Comparison of ENCODE assay signal across 32 mouse cellular contexts in the genomic region with DNA sequence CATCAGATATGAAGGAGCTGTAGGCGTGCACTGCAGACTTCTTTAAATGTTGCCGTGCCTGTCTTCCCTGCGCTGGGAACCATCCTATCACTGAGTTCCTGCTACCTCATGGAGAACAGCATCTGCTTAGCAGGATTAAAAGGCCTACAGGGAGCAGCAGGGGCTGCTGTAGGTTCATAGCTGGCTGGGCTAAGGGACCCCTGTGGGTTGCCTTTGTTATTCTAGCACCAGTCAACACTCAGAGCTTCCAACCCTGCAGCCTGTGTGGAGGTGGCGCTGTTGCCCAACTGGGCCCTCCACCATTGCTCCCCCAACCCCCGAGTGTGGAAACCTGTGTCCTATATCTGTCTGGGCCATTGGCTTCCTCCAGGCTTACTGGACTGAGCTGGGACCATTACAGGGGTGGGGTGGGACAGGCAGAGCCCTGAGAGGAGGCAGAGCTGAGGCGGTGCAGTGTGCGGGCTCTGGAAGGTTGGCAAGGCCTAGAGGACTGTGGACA. TPM values are rescaled to one million over a fixed set of nuclear protein-coding genes. Genes with fewer than 3 reads are reported as not detected.
DNase-seq lines count a peak whose midpoint lies in the region; ATAC-seq and TF ChIP-seq lines count a peak whose summit lies in the region.
"Had no signal": no experiment of that assay in that cellular context is flagged by ENCODE, and none has a peak within 500 bp of the region (broad histone marks: within the 10 kb centered on the region; RNA-seq: fewer than 3 reads in every experiment).

No protein-coding gene starts in this region.

- no peak overlapping the region for H3K4me3 ChIP-seq in hindbrain, postnatal 0 days (ENCODE audit: low read length)
- H3K4me3 ChIP-seq in hindbrain, embryonic 13.5 days: no peak overlapping the region
- no peak overlapping the region for H3K4me3 ChIP-seq in E14TG2a.4 (replicated peaks; ENCODE audit: low read length)
- H3K4me3 ChIP-seq in stomach, embryonic 16.5 days (replicated peaks; ENCODE audit: low read length): peak overlapping the region; percentile 13
- H3K4me3 ChIP-seq: forebrain, embryonic 12.5 days; hindbrain, embryonic 10.5 days; intestine, embryonic 15.5 days; liver, embryonic 13.5 days; midbrain, embryonic 13.5 days had no signal

- no peaks in the 10 kb centered on the region for H3K27me3 ChIP-seq in hindbrain, postnatal 0 days (ENCODE audit: insufficient read depth, low read length)
- H3K27me3 ChIP-seq in hindbrain, embryonic 13.5 days: 0 out of 2 replicates have a peak, but pooled peaks cover 2% of the 10 kb centered on the region
- H3K27me3 ChIP-seq in E14TG2a.4 (ENCODE audit: insufficient read depth, low read length): peaks cover 50% of the 10 kb centered on the region
- no peaks in the 10 kb centered on the region for H3K27me3 ChIP-seq in stomach, embryonic 16.5 days (ENCODE audit: control insufficient read depth, insufficient read depth, low read length)
- H3K27me3 ChIP-seq: forebrain, embryonic 12.5 days; intestine, embryonic 15.5 days; liver, embryonic 13.5 days; midbrain, embryonic 13.5 days had no signal

- no peaks in the 10 kb centered on the region for H3K9me3 ChIP-seq in hindbrain, postnatal 0 days (ENCODE audit: low read length)
- H3K9me3 ChIP-seq in hindbrain, embryonic 13.5 days: no peaks in the 10 kb centered on the region
- H3K9me3 ChIP-seq in E14TG2a.4 (ENCODE audit: low read length): peaks cover 6% of the 10 kb centered on the region; the same call in 1 of the 2 replicates
- H3K9me3 ChIP-seq in stomach, embryonic 16.5 days (replicated peaks; ENCODE audit: control insufficient read depth, low read length): no peaks in the 10 kb centered on the region
- H3K9me3 ChIP-seq: forebrain, embryonic 12.5 days; hindbrain, embryonic 10.5 days; intestine, embryonic 15.5 days; liver, embryonic 13.5 days; midbrain, embryonic 13.5 days had no signal

- H3K27ac ChIP-seq in hindbrain, postnatal 0 days: no peak overlapping the region
- no peak overlapping the region for H3K27ac ChIP-seq in hindbrain, embryonic 13.5 days
- no peak overlapping the region for H3K27ac ChIP-seq in stomach, embryonic 16.5 days (ENCODE audit: low read length)
- H3K27ac ChIP-seq: forebrain, embryonic 12.5 days; hindbrain, embryonic 10.5 days; intestine, embryonic 15.5 days; liver, embryonic 13.5 days; midbrain, embryonic 13.5 days had no signal

- no peaks in the 10 kb centered on the region for H3K36me3 ChIP-seq in hindbrain, postnatal 0 days (ENCODE audit: insufficient read depth, low read length)
- H3K36me3 ChIP-seq in hindbrain, embryonic 13.5 days: no peaks in the 10 kb centered on the region
- no peaks in the 10 kb centered on the region for H3K36me3 ChIP-seq in E14TG2a.4 (ENCODE audit: insufficient read depth, low read length)
- H3K36me3 ChIP-seq in stomach, embryonic 16.5 days (ENCODE audit: control insufficient read depth, insufficient read depth, low read length): no peaks in the 10 kb centered on the region
- H3K36me3 ChIP-seq: forebrain, embryonic 12.5 days; hindbrain, embryonic 10.5 days; intestine, embryonic 15.5 days; liver, embryonic 13.5 days; midbrain, embryonic 13.5 days had no signal

- H3K4me1 ChIP-seq in hindbrain, postnatal 0 days (ENCODE audit: insufficient read depth, low read length): no peaks in the 10 kb centered on the region
- H3K4me1 ChIP-seq in hindbrain, embryonic 13.5 days (replicated peaks): no peaks in the 10 kb centered on the region
- H3K4me1 ChIP-seq in E14TG2a.4 (replicated peaks; ENCODE audit: low read depth, low read length): peaks cover 36% of the 10 kb centered on the region
- H3K4me1 ChIP-seq in stomach, embryonic 16.5 days (ENCODE audit: control insufficient read depth, insufficient read depth, low read length): no peaks in the 10 kb centered on the region
- H3K4me1 ChIP-seq: forebrain, embryonic 12.5 days; hindbrain, embryonic 10.5 days; intestine, embryonic 15.5 days; liver, embryonic 13.5 days; midbrain, embryonic 13.5 days had no signal

- whole genome bisulfite sequencing in hindbrain, postnatal 0 days: 53% methylated on average over 7 of the region's 7 CpGs
- WGBS in hindbrain, embryonic 13.5 days: 44% methylated on average over 7 of the region's 7 CpGs
- 62% methylated on average over 7 of the region's 7 CpGs for WGBS in stomach, embryonic 16.5 days

- DNase-seq in hindbrain, postnatal 0 days (ENCODE audit: low spot score): no peak
- DNase-seq in WW6 (ENCODE audit: low read depth, low spot score) (peak; percentile 43), adipocyte (ENCODE audit: low spot score) (no peak)
- no peak for DNase-seq in kidney, postnatal 25 days
- DNase-seq: adrenal gland, postnatal 14 days; cerebellum, adult 11 months; cerebellum, adult 9-10 months; forebrain, postnatal 0 days; gastrocnemius, postnatal 10 days; heart, postnatal 14 days; kidney, adult 2 months; kidney, postnatal 4 days; layer of hippocampus, postnatal 36 days; liver, embryonic 13.5 days; lung, adult 18-20 months; lung, postnatal 4 days had no signal

- ATAC-seq in hindbrain, postnatal 0 days: no peak
- no peak for ATAC-seq in hindbrain, embryonic 13.5 days (ENCODE audit: low FRiP score)
- ATAC-seq in stomach, embryonic 16.5 days (ENCODE audit: insufficient read depth, low FRiP score): no peak
- ATAC-seq: forebrain, postnatal 0 days; hindbrain, embryonic 16.5 days; intestine, embryonic 15.5 days; lung, postnatal 0 days; midbrain, embryonic 13.5 days had no signal

- H3K4me2 ChIP-seq in hindbrain, postnatal 0 days (ENCODE audit: low read depth, low read length): no peak overlapping the region
- H3K4me2 ChIP-seq in hindbrain, embryonic 13.5 days: no peak overlapping the region
- H3K4me2 ChIP-seq in stomach, embryonic 16.5 days (ENCODE audit: low read depth, low read length): peak overlapping the region; percentile 33; the same call in 1 of the 2 replicates
- H3K4me2 ChIP-seq: forebrain, embryonic 12.5 days; intestine, embryonic 15.5 days; liver, embryonic 13.5 days; midbrain, embryonic 13.5 days had no signal

- H3K9ac ChIP-seq in hindbrain, postnatal 0 days (replicated peaks; ENCODE audit: low read length): no peak overlapping the region
- no peak overlapping the region for H3K9ac ChIP-seq in hindbrain, embryonic 13.5 days
- no peak overlapping the region for H3K9ac ChIP-seq in stomach, embryonic 16.5 days (ENCODE audit: low read length)
- H3K9ac ChIP-seq: forebrain, embryonic 12.5 days; forebrain, postnatal 0 days; intestine, embryonic 15.5 days; liver, embryonic 13.5 days; midbrain, embryonic 13.5 days had no signal

- 0 out of 2 replicates have a peak, but pooled peaks have one; percentile 25 for TF ChIP-seq CTCF in hindbrain, postnatal 0 days (IDR thresholded peaks at IDR 0.05; ENCODE audit: low read depth)
- TF ChIP-seq CTCF in E14TG2a.4 (conservative IDR thresholded peaks at IDR 0.05; ENCODE audit: low read length): peak; percentile 13; the same call in 1 of the 2 replicates

RNA-seq across cellular contexts. Expression of gene Krtdap, which starts 10.6 kb away (rescaled TPM):
- total RNA-seq in hindbrain, postnatal 0 days (2014; rRNA removed): not detected in 2 replicates
- polyA plus RNA-seq in hindbrain, postnatal 0 days (2015; fragmentation: Nextera tagmentation; extraction: Ambion mirVana): 0.66 and 1.8 TPM in 2 replicates
- polyA plus RNA-seq in hindbrain, embryonic 13.5 days (2015; fragmentation: Nextera tagmentation; extraction: Ambion mirVana): 1.1 TPM in 1 of 2 replicates, not detected in the other
- 767 and 1,136 TPM in 2 replicates for polyA plus RNA-seq in stomach, embryonic 16.5 days (2015; fragmentation: Nextera tagmentation; extraction: Ambion mirVana)
- total RNA-seq: forebrain, postnatal 0 days; heart, postnatal 14 days; layer of hippocampus, adult 8-10 months; layer of hippocampus, postnatal 36 days; left cerebral cortex, postnatal 25 days; megakaryocyte-erythroid progenitor cell, adult 5-6 weeks had no signal
- polyA plus RNA-seq: forebrain, embryonic 12.5 days; heart, embryonic 14.5 days; hindbrain, embryonic 10.5 days; kidney, adult 2 months; midbrain, embryonic 13.5 days; neural tube, embryonic 11.5 days had no signal

RNA-seq across cellular contexts. Expression of gene Dmkn, which starts 13.6 kb away (rescaled TPM):
- 1.4 and 2.1 TPM in 2 replicates for total RNA-seq in hindbrain, postnatal 0 days (2014; rRNA removed)
- 3.9 and 5.8 TPM in 2 replicates for polyA plus RNA-seq in hindbrain, postnatal 0 days (2015; fragmentation: Nextera tagmentation; extraction: Ambion mirVana)
- polyA plus RNA-seq in hindbrain, embryonic 13.5 days (2015; fragmentation: Nextera tagmentation; extraction: Ambion mirVana): 0.52 and 0.70 TPM in 2 replicates
- 391 and 628 TPM in 2 replicates for polyA plus RNA-seq in stomach, embryonic 16.5 days (2015; fragmentation: Nextera tagmentation; extraction: Ambion mirVana)
- total RNA-seq: megakaryocyte-erythroid progenitor cell, adult 5-6 weeks had no signal
- polyA plus RNA-seq: forebrain, embryonic 12.5 days; liver, embryonic 13.5 days; neural tube, embryonic 11.5 days had no signal

RNA-seq across cellular contexts. Expression of gene Sbsn, which starts 25.9 kb away (rescaled TPM):
- total RNA-seq in hindbrain, postnatal 0 days (2014; rRNA removed): 0.84 and 4.2 TPM in 2 replicates
- 2.9 and 3.0 TPM in 2 replicates for polyA plus RNA-seq in hindbrain, postnatal 0 days (2015; fragmentation: Nextera tagmentation; extraction: Ambion mirVana)
- 1.3 and 1.7 TPM in 2 replicates for polyA plus RNA-seq in hindbrain, embryonic 13.5 days (2015; fragmentation: Nextera tagmentation; extraction: Ambion mirVana)
- 62.5 and 98.8 TPM in 2 replicates for polyA plus RNA-seq in stomach, embryonic 16.5 days (2015; fragmentation: Nextera tagmentation; extraction: Ambion mirVana)

RNA-seq across cellular contexts. Expression of gene Gapdhs, which starts 33.6 kb away (rescaled TPM):
- not detected in 2 replicates for total RNA-seq in hindbrain, postnatal 0 days (2014; rRNA removed)
- polyA plus RNA-seq in hindbrain, postnatal 0 days (2015; fragmentation: Nextera tagmentation; extraction: Ambion mirVana): 0.32 and 0.69 TPM in 2 replicates
- polyA plus RNA-seq in hindbrain, embryonic 13.5 days (2015; fragmentation: Nextera tagmentation; extraction: Ambion mirVana): 1.3 and 1.7 TPM in 2 replicates
- 0.28 and 0.40 TPM in 2 replicates for polyA plus RNA-seq in stomach, embryonic 16.5 days (2015; fragmentation: Nextera tagmentation; extraction: Ambion mirVana)
- total RNA-seq: adrenal gland, postnatal 14 days; forebrain, postnatal 0 days; gastrocnemius, postnatal 10 days; heart, postnatal 14 days; layer of hippocampus, adult 8-10 months; layer of hippocampus, postnatal 36 days; left cerebral cortex, postnatal 25 days; megakaryocyte-erythroid progenitor cell, adult 5-6 weeks had no signal
- polyA plus RNA-seq: limb, embryonic 14.5 days; liver, embryonic 13.5 days; urinary bladder, adult 2 months had no signal

RNA-seq across cellular contexts. Expression of gene Ffar2, which starts 46.4 kb away (rescaled TPM):
- total RNA-seq in hindbrain, postnatal 0 days (2014; rRNA removed): 0.16 TPM in 1 of 2 replicates, not detected in the other
- 0.19 and 0.23 TPM in 2 replicates for polyA plus RNA-seq in hindbrain, postnatal 0 days (2015; fragmentation: Nextera tagmentation; extraction: Ambion mirVana)
- polyA plus RNA-seq in hindbrain, embryonic 13.5 days (2015; fragmentation: Nextera tagmentation; extraction: Ambion mirVana): 0.22 TPM in 1 of 2 replicates, not detected in the other
- 8.2 and 11.6 TPM in 2 replicates for polyA plus RNA-seq in stomach, embryonic 16.5 days (2015; fragmentation: Nextera tagmentation; extraction: Ambion mirVana)
- total RNA-seq: forebrain, postnatal 0 days; layer of hippocampus, postnatal 36 days; left cerebral cortex, postnatal 25 days had no signal
- polyA plus RNA-seq: forebrain, embryonic 12.5 days; hindbrain, embryonic 10.5 days; neural tube, embryonic 11.5 days had no signal

Comparison
In these comparisons a context has a peak if more than half of its experiments do, and no peak if none do; other contexts are left out.
1. RNA of gene Krtdap, which starts 10.6 kb away (polyA plus RNA-seq): 767 to 1,136 TPM in stomach, embryonic 16.5 days; 0.66 to 1.8 TPM in hindbrain, postnatal 0 days and 1.1 TPM in hindbrain, embryonic 13.5 days; every median in the first group is over 100 times any median in the second.
2. RNA of gene Dmkn, which starts 13.6 kb away (polyA plus RNA-seq): 391 to 628 TPM in stomach, embryonic 16.5 days; 3.9 to 5.8 TPM in hindbrain, postnatal 0 days and 0.52 to 0.70 TPM in hindbrain, embryonic 13.5 days; every median in the first group is over 10 times any median in the second.
3. RNA of gene Sbsn, which starts 25.9 kb away (polyA plus RNA-seq): 62.5 to 98.8 TPM in stomach, embryonic 16.5 days; 2.9 to 3.0 TPM in hindbrain, postnatal 0 days and 1.3 to 1.7 TPM in hindbrain, embryonic 13.5 days; every median in the first group is over 10 times any median in the second.